Mouse (Mus musculus) A20 (cell line): ENCODE measurements around the gene Klhdc1.
A peak's percentile ranks its signal among the peaks of the same experiment; 100 is the strongest.

Source experiments
- DNase-seq: peaks from one replicate; pipeline ENCODE4 v3.0.0-alpha.2; 2011; ENCODE audit warnings: low read depth, low spot score

Gene Klhdc1

DNA sequence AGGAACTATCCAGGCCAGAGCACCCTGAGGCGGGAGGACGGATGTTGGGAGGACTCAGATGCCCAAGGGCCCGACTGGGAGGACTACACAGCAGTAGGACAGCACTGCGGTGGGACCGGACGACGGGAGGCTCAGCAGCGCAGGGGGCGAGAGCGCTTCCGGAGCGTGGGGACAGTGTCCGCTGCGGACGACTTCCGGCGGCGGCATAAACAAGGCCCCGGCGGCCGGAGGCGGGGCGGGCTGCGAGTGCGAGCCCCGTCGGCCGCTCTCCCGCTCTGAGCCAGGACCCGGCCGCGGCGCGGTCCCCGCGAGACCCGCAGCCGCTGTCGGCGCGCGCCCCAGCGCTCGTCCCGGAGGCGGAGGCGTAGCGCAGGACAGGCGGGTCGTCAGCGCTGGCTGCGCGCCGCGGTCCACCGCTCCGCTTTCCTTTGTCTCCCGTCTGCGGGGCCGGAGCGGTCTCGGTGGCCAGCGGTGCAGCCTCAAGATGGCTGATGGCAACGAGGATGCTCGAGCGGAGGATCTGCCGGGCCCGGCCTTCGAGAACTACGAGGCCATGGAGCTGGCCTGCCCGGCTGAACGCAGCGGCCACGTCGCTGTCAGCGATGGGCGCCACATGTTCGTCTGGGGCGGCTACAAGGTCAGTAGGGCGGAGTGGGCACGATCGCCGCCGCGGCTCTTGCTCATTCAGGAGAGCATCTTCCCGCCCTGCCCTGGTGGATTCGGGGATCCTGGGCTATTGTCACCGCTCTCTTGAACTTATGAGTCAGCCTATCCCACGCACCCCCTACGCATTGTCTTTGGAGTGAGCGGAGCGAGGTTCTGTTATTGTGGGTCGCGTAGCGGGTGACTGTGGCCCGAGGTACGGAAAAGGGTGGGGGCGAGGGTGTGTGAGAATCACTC is 55.8 kb downstream of the Klhdc1 start, which contains the start of gene Klhdc2:
Klhdc2 (plus strand) TSS at position 171 of the 900 bp plus-strand sequence.
- peak; percentile 92 for DNase-seq

GRCm38 (mm10) chr12:69297411-69298150 is 56.6 kb downstream of the Klhdc1 start:
- no peak for DNase-seq

DNA sequence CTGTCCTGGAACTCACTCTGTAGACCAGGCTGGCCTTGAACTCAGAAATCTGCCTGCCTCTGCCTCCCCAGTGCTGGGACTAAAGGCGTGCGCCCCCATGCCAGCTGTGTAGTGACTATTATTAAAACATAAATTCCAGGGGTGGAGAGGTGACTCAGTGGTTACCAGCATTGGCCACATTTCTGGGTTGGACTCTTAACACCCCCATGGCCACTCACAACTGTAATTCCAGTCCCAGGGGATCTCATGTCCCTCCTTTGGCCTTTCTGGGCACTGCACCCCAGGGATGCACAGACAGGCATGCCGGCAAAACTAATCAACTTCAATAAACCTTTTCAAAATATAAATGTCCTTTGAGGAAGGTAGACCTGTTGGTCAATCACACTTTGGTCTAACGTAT is 57.3 kb downstream of the Klhdc1 start:
- DNase-seq: no peak

- no peak for DNase-seq
These were observed 58.3 kb downstream of the Klhdc1 start for GRCm38 (mm10) chr12:69299231-69299630.

GRCm38 (mm10) chr12:69299831-69300230 is 58.9 kb downstream of the Klhdc1 start:
- DNase-seq: no peak

DNA sequence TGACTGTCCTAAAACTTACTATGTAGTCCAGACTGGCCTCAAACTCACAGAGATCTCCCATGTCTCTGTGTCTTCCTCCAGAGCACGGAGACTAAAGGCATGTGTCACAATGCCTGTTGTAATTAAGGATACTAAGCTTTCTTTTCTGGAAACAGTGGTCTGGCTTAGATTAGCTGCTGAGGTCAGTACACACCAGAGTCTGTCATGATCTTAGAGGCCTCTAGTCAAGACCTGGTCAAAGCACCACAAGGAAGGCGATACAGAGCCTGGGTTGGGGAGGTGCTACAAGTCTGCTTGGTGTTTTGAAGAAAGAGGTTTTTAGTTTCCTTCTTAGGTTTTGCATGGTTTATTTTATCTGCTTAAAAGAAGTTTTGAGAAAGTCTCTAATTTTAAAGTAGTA is 59.4 kb downstream of the Klhdc1 start:
- no peak for DNase-seq

DNA sequence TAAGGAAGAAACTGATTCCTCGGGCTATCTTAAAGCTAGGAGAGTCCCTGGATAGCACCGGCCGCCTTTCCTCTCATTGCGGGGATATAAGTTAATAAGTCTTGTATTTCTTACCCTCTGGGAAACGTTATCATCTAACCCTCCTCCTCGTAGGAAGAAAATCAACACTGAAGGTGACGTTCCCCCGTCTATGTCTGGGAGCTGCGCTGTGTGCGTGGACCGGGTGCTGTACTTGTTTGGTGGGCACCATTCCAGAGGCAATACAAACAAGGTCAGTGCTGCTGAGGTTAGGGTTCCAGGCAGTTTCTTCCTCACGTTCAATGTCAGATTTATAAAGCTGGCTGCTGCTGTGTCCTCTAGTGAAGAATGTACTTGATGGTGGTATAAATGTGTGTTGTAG is 61.2 kb downstream of the Klhdc1 start:
- DNase-seq: no peak

DNA sequence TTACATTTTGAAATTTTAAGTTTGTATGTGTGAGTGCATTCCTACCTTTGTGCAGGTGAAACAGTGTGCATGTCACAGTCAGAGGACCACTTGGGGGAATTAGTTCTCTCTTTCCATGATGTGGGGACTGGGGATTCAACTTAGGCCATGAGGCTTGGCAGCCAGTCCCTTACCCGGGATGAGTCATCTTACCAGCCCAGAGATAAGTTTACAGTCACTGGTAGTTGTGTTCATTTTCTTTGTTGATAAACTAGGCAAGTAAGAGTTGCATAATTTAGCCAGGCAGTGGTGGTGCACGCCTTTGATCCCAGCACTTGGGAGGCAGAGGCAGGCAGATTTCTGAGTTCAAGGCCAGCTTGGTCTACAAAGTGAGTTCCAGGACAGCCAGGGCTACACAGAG is 63.1 kb downstream of the Klhdc1 start:
- DNase-seq: no peak

DNA sequence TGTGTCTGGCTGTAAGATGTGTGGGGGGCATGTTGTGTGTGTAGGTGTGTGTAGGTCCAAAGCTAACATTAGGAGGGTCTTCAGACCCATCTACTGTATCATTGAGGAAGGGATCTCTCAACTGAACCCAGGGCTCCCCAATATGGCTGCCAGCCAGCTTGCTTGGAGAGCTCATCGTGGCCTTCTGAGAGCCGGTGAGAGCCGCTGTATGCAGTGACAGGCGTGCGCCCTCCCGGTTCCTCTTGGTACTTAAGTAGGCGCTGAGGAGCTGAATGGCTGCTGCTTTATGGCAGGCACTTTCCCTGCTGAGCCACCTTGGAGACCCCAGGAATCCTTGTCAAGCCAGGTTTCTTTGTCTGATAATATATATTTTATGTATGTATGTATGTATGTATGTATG is 65.4 kb downstream of the Klhdc1 start:
- no peak for DNase-seq

GRCm38 (mm10) chr12:69309659-69310058 is 68.7 kb downstream of the Klhdc1 start:
- DNase-seq: no peak

DNA sequence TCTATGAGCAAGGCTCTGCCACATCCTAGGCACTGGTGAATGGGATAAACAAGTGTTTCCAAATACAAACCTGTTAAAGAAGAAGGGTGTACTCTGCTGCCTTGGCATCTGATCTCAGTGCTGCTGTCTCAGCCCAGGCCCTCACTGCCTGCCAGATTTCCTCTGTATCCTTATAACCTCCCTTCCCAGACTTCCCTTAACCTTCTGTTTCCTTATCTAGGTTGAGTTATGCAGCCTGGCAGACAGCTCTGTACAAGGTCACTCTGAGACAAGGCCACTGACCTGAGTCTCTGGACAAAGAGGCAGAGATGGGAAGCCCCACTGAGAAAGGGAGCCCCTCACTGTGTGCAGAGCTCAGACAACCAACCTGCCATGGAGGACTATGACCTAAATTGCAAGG is 77.5 kb downstream of the Klhdc1 start:
- no peak for DNase-seq

DNA sequence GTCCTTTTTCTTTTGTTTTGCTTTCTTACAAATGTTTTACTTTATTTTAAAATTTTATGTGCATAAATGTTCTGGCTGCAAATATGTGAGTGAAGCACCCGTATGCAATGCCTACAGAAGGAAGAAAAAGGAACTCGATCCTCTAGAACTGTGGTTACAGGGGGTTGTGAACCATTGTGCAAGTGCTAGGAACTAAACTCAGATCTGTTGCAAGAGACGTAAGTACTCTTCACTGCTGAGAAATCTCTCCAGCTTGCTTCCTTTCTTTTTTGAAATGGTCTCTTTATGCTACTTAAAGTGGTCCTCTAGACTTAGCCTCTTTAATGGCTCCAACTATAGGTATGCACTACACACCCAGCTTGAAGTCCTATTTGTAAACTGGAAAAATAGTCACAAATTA is 90.2 kb downstream of the Klhdc1 start:
- DNase-seq: no peak

DNA sequence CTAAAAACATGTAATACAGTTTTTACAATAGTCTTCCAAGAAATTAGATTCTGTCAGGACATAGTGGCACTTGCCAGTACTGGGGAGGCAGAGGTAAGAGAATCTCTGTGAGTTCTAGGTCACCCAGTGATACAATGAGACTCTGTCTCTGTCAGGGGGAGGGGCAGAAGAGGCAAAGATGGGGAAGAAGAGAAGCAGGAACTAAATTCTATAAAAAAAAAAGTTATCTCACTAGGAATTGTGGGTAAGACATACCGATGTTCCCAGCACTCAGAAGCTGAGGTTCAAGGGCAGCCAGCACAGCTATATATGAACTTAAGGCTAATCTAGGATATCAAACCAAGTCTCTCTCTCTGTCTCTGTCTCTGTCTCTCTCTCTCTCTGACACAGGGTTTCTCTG is 91.2 kb downstream of the Klhdc1 start:
- DNase-seq: no peak

DNA sequence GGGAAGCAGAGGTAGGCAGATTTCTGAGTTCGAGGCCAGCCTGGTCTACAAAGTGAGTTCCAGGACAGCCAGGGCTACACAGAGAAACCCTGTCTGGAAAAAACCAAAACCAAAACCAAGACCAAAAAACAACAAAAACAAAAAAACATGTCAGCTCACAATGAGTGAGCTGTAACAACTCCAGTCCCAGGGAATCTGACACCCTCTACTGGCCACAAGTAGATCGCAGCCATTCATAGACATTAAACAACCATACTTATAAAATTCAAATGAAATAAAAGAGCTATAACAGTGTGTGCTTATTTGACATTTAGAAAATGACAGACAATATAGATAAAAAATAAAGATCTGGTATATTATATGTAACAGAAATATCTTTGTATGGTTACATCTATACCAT is 92.6 kb downstream of the Klhdc1 start:
- peak; percentile 46 for DNase-seq
